In the genomic region with DNA sequence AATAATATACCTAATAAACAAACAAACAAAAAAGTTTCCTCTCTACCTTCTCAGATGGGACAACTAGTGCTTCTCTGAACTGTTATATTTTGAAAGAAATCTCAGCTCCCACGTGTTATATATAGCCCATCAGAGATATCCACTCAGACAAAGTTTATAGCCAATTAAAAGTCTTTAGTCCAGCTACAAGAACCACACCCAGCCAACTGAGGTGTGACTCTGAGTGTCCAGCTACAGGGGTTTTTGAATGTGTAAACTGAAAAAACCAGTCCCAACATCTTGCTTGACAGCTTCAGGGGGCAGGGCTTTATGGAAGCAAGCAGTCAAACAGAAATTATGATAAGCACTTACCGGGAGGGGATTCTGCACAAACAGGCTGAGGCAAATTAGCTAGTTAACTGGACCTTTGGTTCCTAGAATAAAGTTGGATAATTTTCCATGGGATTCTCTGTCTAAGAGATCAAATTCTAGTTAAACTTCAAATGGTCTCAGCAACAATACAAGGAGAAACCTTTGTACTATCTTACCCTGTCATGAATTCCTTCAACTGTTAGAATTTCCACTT, we compare ENCODE assay signal across 19 mouse cellular contexts. TPM values are rescaled to one million over a fixed set of nuclear protein-coding genes. Genes with fewer than 3 reads are reported as not detected.
DNase-seq lines count a peak whose midpoint lies in the region; ATAC-seq and TF ChIP-seq lines count a peak whose summit lies in the region.
"Had no signal": no experiment of that assay in that cellular context is flagged by ENCODE, and none has a peak within 500 bp of the region (broad histone marks: within the 10 kb centered on the region; RNA-seq: fewer than 3 reads in every experiment).

No protein-coding gene starts in this region.

- H3K9ac ChIP-seq in stomach, embryonic 15.5 days: no peak overlapping the region
- H3K9ac ChIP-seq in forebrain, postnatal 0 days: no peak overlapping the region
- H3K9ac ChIP-seq: forebrain, embryonic 13.5 days; heart, embryonic 15.5 days; hindbrain, embryonic 13.5 days had no signal

- H3K4me1 ChIP-seq in stomach, embryonic 15.5 days: no peaks in the 10 kb centered on the region
- no peaks in the 10 kb centered on the region for H3K4me1 ChIP-seq in forebrain, postnatal 0 days (ENCODE audit: insufficient read depth)
- H3K4me1 ChIP-seq: forebrain, embryonic 13.5 days; heart, embryonic 15.5 days; hindbrain, embryonic 13.5 days had no signal

- no peaks in the 10 kb centered on the region for H3K9me3 ChIP-seq in stomach, embryonic 15.5 days
- H3K9me3 ChIP-seq in forebrain, postnatal 0 days (ENCODE audit: low read length): no peaks in the 10 kb centered on the region
- H3K9me3 ChIP-seq: embryonic facial prominence, embryonic 10.5 days; forebrain, embryonic 13.5 days; heart, embryonic 15.5 days; hindbrain, embryonic 13.5 days had no signal

- no peak overlapping the region for H3K27ac ChIP-seq in stomach, embryonic 15.5 days
- no peak overlapping the region for H3K27ac ChIP-seq in forebrain, postnatal 0 days (ENCODE audit: low read depth, low read length)
- H3K27ac ChIP-seq: embryonic facial prominence, embryonic 10.5 days; forebrain, embryonic 13.5 days; heart, embryonic 15.5 days; hindbrain, embryonic 13.5 days had no signal

- H3K27me3 ChIP-seq in stomach, embryonic 15.5 days (replicated peaks): no peaks in the 10 kb centered on the region
- no peaks in the 10 kb centered on the region for H3K27me3 ChIP-seq in forebrain, postnatal 0 days (ENCODE audit: insufficient read depth, low read length)
- H3K27me3 ChIP-seq: heart, embryonic 15.5 days; hindbrain, embryonic 13.5 days had no signal

- peak; percentile 79 for ATAC-seq in stomach, embryonic 15.5 days (ENCODE audit: insufficient read depth, low FRiP score, low read depth)
- ATAC-seq in forebrain, postnatal 0 days: no peak
- ATAC-seq: forebrain, embryonic 13.5 days had no signal

- 52% methylated on average over 2 of the region's 2 CpGs for WGBS in stomach, embryonic 15.5 days
- WGBS in forebrain, postnatal 0 days: 89% methylated on average over 2 of the region's 2 CpGs

- H3K4me3 ChIP-seq in stomach, embryonic 15.5 days (replicated peaks): no peak overlapping the region
- H3K4me3 ChIP-seq in forebrain, postnatal 0 days (ENCODE audit: low read depth, low read length): no peak overlapping the region
- H3K4me3 ChIP-seq: embryonic facial prominence, embryonic 10.5 days; forebrain, embryonic 13.5 days; heart, embryonic 15.5 days; hindbrain, embryonic 13.5 days had no signal

- H3K36me3 ChIP-seq in stomach, embryonic 15.5 days: no peaks in the 10 kb centered on the region
- H3K36me3 ChIP-seq in forebrain, postnatal 0 days (ENCODE audit: insufficient read depth): no peaks in the 10 kb centered on the region
- H3K36me3 ChIP-seq: embryonic facial prominence, embryonic 10.5 days; heart, embryonic 15.5 days; hindbrain, embryonic 13.5 days had no signal

- DNase-seq in kidney, adult 9 months: peak; percentile 70
- no peak for DNase-seq in kidney, adult 11 months
- peak; percentile 10 for DNase-seq in urinary bladder, postnatal 14 days (ENCODE audit: low spot score)
- no peak for DNase-seq in urinary bladder, postnatal 10 days (ENCODE audit: low spot score)
- no peak for DNase-seq in forebrain, postnatal 0 days
- DNase-seq in gastrocnemius, postnatal 10 days: no peak
- DNase-seq: adrenal gland, adult 2 months; adrenal gland, postnatal 25 days; cerebellum, adult 18-20 months; cerebellum, adult 9-11 months; cerebellum, postnatal 36 days; heart, adult 18-20 months; heart, postnatal 14 days had no signal

- H3K4me2 ChIP-seq in stomach, embryonic 15.5 days: no peak overlapping the region
- H3K4me2 ChIP-seq in forebrain, postnatal 0 days (ENCODE audit: low read depth): no peak overlapping the region
- H3K4me2 ChIP-seq: forebrain, embryonic 13.5 days; heart, embryonic 11.5 days; heart, embryonic 15.5 days; hindbrain, embryonic 13.5 days had no signal

- no peak for TF ChIP-seq CTCF in forebrain, postnatal 0 days (IDR thresholded peaks at IDR 0.05; ENCODE audit: low read depth)

RNA-seq across cellular contexts. Expression of gene Tmem106b, which starts 6.8 kb away (rescaled TPM):
- polyA plus RNA-seq in stomach, embryonic 15.5 days (2015; fragmentation: Nextera tagmentation; extraction: Ambion mirVana): 32.6 and 36.0 TPM in 2 replicates
- 88.2 and 93.2 TPM in 2 replicates for total RNA-seq in forebrain, postnatal 0 days (2014; rRNA removed)
- 28.8 and 31.9 TPM in 2 replicates for polyA plus RNA-seq in forebrain, postnatal 0 days (2015; fragmentation: Nextera tagmentation; extraction: Ambion mirVana)
- total RNA-seq in gastrocnemius, postnatal 10 days (2021): 10 to 100 TPM; 58.8 to 59.3 TPM

Comparison
In these comparisons a context has a peak if more than half of its experiments do, and no peak if none do; other contexts are left out.
1. DNase-seq: peak in kidney, adult 9 months (single experiment) and urinary bladder, postnatal 14 days (single experiment); none in kidney, adult 11 months (single experiment), urinary bladder, postnatal 10 days (single experiment), forebrain, postnatal 0 days (single experiment) and gastrocnemius, postnatal 10 days (single experiment).